ENCODE assay signal across 8 mouse cellular contexts in genomic region chr10:83150587-83150986, GRCm38 (mm10).
DNase-seq lines count a peak whose midpoint lies in the region; ATAC-seq lines count a peak whose summit lies in the region.
"Had no signal": no experiment of that assay in that cellular context is flagged by ENCODE, and none has a peak within 500 bp of the region (broad histone marks: within the 10 kb centered on the region; RNA-seq: fewer than 3 reads in every experiment).

No protein-coding gene starts in this region.

- no peak overlapping the region for H3K9ac ChIP-seq in kidney, embryonic 16.5 days (replicated peaks; ENCODE audit: low read length)

- H3K9me3 ChIP-seq in kidney, embryonic 16.5 days (ENCODE audit: low read length), result no peaks in the 10 kb centered on the region
- H3K9me3 ChIP-seq: megakaryocyte, embryonic 14.5 days had no signal

- H3K27ac ChIP-seq in kidney, embryonic 16.5 days (ENCODE audit: low read length), result no peak overlapping the region

- ATAC-seq in kidney, embryonic 16.5 days (ENCODE audit: low FRiP score, low TSS enrichment), result peak; percentile 25; the same call in 1 of the 2 replicates

- WGBS in kidney, embryonic 16.5 days, result 58% methylated on average over 7 of the region's 7 CpGs

- H3K4me3 ChIP-seq in kidney, embryonic 16.5 days (ENCODE audit: low read length), result no peak overlapping the region
- H3K4me3 ChIP-seq: megakaryocyte, embryonic 14.5 days had no signal

- no peak for DNase-seq in kidney, adult 8-10 months
- DNase-seq in brain, adult 2 months (ENCODE audit: low read depth, low spot score), result peak; percentile 88
- DNase-seq in cerebellum, adult 9-11 months, result peak; percentile 68
- DNase-seq in heart, postnatal 4 days, result peak; percentile 50
- DNase-seq in spleen, adult 12 weeks (ENCODE audit: low spot score), result no peak
- no peak for DNase-seq in layer of hippocampus, postnatal 25 days (ENCODE audit: extremely low spot score in 1 of 2, low spot score in 1 of 2)

- no peaks in the 10 kb centered on the region for H3K36me3 ChIP-seq in kidney, embryonic 16.5 days (ENCODE audit: insufficient read depth, low read length)

- no peak overlapping the region for H3K4me2 ChIP-seq in kidney, embryonic 16.5 days (replicated peaks; ENCODE audit: low read depth, low read length)

- no peaks in the 10 kb centered on the region for H3K27me3 ChIP-seq in kidney, embryonic 16.5 days (ENCODE audit: insufficient read depth, low read length)

- H3K4me1 ChIP-seq in kidney, embryonic 16.5 days (ENCODE audit: insufficient read depth, low read length), result peaks cover 58% of the 10 kb centered on the region

Comparison
In these comparisons a context has a peak if more than half of its experiments do, and no peak if none do; other contexts are left out.
1. DNase-seq: peak in brain, adult 2 months (single experiment), cerebellum, adult 9-11 months (single experiment) and heart, postnatal 4 days (single experiment); none in kidney, adult 8-10 months (0 of 2), spleen, adult 12 weeks (single experiment) and layer of hippocampus, postnatal 25 days (0 of 2).